Mouse (Mus musculus) thymus, postnatal 4 days (tissue): ENCODE measurements at regions not wholly inside any gene's neighbourhood (a gene's known extent, or its start where the extent isn't known, plus 50 kb on each side); places are given as distances from the start of the nearest gene placed in this dataset.

Experiments
- DNase-seq: peaks from one replicate; pipeline ENCODE4 v3.0.0; 2021

DNA sequence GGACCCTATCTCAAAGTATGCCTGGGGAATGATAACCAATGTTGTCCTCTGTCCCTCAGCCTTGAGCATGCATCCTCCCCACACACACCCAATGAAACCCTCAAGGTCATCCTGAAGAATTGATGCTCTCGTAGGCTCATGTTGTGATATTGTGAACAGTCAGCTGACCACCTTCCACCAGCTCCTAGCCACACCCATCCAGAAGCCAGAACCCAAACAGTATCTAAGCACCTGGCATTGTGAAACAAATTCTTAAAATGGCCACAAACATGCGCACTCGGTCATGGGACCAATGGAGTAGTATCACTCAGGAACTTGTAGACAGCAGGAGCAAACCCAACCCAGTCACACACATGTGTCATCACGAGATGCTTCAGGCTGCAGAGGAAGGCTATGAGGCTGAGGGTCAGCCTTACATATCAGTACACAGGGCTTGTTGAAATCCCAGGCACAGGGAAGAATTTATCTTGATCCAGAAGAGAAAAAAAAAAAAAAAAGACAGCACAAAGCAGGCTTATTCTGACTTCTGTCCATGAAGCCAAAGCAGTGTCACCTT, 307.4 kb upstream of the Pabpc6 start:
- no peak for DNase-seq

DNA sequence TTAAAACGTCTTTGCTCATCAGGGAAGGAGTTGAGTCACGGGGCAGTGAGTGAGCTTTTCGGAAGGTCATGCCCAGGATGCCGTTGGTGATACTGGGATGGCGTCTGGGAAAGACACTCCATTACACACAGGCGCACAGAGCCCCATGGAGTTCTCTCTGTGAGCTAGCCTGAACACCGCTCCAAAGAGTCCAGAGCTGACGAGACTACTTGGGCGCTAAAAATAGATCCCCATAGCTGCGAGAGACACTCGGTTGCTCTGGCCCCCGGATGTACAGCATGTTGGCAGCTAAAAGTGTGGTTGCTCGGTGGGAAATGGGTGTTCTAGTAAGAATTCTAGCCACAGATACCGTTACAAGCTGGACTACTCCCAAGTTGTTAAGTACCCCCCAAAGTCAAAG, 306.5 kb upstream of the Pabpc6 start:
- DNase-seq: no peak

DNA sequence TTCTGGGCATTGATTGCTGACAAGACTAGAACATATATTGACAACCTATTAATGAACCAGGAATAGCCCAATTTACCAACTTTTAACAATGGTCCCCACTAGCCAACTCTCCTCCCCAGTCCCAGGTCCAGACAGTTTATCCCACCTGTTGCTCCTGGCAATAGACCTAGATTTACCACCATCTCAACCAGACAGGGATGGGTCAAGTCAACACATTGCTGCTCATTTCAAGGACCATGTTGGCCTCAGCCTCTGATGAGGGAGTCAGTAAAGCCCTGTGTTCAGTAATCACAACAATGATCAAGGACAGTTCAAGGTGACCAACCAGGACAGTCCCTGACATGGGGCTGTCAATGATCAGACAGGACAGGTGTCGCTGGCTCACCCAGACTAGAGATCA, 305.6 kb upstream of the Pabpc6 start:
- no peak for DNase-seq

DNA sequence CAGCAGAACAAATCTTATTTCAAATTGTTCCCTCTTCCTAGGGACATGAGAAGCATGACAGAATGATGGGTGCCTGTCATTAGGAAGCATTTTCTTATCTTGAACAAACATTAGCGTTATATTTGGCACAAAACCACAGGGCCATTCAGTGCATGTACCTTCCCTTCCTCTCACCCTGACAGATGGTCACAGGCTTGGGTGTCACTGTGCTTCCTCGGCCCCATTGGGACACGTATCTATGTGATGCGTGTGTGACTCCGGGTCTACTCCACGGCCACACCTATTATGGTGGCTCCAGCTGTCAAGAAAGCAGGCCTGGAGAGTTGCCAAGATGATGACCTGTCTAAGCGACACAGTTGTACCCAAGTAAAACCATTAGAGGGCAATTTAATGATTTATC, 298.5 kb upstream of the Pabpc6 start:
- DNase-seq: no peak

DNA sequence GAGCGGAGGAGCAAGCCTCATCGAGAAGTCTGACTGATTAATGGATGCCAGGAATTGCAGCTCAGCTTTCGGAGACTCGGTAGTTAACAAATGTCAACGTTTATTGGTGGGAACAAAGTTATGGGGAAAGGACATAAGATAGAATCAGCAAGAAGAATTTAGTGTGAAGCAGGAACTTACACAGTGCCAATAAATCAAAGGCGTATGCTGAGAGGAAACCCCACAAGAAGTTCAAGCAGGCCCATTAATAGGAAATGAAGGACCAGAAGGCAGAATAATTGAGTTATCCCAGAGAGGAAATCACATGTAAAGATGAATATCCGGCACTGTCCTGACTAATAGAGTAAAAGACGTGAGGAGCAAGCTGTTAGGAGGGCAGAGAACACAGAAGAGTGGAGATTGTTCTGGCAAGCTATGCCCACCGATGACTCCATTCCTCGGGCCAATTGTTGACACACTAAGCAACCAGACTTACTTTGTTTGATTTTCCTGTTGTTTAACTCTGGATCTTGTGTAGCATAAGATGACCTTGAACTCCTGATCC, 293.4 kb upstream of the Pabpc6 start:
- no peak for DNase-seq

DNA sequence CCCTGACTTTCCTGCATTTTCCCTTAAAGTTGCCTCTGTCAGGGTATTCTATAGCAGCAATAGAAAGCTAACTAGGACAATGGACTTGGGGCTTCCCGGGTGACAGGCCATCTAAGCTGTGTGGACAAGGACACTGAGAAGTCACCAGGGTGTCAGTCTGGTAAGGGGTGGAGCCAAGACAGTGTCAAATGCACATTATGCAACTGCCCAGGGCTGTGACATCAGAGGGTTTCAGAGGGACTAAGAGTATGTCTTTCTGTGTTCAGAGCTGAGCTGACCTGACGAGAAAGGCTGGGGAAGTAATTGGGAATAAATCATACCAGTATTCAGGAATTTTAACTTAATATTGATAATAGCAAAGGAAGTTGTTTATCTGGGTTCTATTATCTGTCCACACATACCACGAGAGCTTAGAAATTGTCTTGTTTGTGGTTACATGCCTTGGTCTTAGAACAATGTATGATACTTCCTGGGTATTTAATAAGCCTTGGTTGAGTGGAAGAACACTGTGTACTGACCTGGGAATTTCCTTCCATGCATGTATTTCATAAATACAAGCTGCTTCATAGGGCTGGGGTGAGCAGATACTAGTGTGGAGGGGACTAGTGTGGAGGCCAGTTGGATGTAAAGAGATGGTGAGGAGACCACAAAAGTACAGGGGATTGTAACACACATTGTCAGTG, 279.6 kb upstream of the Pabpc6 start:
- no peak for DNase-seq

DNA sequence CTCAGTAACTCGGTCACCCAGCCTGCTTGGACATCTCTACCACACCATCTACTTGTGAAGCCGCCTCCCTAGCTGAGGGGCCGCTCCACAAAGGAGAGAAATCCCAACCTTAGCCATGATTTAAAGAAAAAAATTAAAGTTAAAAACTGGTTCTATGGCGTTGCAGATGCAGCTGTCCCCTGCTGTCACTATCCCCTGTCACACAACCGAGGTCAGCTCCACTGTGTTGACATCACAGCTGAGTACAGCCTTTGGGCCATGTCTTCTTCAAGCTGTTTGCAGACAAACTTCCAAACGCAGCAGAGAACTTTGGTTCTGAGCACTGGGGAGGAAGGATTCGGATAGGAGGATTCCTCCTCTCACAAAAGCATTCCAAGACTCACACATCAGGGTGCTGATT, 278.1 kb upstream of the Pabpc6 start:
- DNase-seq: no peak

DNA sequence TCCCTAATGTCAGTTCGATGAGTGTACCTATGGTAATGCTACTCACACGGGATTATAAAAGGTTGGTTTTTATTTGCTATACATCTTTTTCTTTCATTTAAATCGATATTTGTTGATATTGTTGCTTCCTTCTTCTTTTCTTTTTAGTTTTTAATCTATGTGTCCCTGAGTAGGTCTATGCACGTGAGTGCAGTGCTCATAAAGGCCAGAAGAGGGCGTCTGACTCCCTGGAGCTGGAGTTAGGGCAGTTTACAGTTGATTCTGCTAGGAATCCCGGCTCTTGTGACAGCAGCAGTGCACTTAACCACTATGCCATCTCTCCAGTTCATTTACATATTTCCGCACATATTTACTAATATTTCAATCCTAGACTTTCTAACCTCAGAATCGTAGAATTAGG, 275.0 kb upstream of the Pabpc6 start:
- DNase-seq: peak; percentile 32

DNA sequence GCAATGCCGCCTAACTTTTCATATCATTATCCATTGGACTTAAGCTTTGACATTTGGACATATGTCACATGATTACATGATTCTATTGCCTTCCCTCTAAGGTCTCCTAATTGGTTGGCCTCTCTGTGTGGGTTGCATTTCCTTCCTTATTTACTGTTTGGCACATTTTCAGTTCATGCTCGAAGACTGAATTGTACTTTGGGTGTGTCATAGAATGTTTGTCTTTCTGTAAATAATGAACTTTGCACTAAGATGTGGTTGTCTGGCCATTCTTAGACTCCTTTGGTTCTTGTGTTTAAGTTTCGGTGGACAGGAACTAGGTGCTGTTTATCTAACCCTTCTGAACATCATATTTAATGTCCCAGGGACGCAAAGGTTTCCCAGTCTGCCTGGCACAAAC, 272.7 kb upstream of the Pabpc6 start:
- DNase-seq: no peak

DNA sequence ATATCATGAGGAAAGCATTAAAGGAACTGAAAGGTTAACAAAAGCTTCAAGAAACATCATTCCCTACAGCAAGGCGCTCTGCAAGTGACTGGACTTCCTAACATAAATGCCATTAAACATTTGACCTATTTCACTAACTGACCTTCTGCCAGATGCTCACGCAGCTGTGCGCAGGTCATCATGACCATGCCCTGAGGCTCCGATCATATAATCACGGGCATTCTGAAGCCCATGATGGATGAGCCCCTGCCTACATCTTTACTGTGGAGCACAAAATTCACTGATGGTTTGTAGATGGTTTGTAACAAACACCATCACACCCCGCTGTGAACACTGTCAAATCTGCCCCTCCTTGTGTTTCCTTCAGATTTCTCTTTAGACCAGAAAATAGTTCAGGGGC, 270.1 kb upstream of the Pabpc6 start:
- DNase-seq: no peak

DNA sequence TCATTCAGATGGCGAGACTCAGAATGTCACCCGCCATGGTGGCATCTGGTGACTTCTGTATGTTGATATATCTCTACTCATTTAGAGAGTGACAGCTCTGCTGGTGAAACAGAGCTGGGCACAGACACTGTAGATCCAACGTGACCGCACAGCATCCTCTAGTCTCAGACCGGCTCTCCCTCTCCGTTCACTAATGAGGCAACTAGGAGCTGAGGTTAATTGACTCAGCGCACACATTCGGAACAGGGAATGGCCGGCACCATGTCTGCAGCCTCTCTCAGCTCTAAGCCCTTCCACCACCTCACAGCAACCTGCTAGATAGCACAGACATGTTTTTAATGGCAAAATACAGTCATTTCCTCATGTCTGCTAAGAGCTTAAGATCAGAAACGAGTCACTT, 268.9 kb upstream of the Pabpc6 start:
- no peak for DNase-seq

DNA sequence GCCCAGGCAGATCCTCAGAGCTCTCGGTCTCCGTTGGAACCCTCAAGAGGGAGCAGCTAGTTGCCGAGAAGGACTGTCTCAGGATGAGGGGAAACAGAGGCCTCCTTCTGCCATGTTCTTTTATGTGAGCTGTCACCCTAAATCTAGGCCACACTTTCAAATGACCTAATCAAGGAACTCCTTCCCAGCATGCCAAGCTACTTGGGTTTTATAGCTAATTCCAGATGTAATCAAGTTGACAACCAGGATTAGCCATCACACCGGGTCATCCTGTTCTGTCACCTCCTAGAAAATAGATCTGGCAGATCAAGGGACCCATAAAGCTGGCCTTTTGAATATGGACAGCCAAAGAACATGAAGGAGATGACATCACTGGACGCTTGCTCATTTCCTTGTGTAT, 267.7 kb upstream of the Pabpc6 start:
- no peak for DNase-seq

DNA sequence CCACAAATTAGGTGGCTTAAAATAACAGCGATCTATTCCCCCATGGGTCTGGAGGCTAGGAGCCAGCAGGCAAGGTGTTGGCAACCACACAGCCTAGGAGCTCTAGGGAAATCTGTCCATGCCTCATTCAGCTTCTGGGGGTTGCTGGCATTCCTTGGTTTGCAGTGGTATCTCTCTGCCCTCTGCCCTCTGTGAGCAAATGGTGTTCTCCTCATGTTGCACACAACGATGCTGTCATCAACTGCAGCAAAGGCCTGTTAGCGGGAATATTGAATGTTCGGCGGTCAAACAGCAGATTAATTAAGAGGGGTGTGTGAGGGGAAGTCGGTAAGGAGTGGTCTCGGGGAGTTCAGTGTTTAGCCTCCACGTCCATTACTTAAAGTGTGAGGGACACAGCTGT, 262.7 kb upstream of the Pabpc6 start:
- DNase-seq: no peak

DNA sequence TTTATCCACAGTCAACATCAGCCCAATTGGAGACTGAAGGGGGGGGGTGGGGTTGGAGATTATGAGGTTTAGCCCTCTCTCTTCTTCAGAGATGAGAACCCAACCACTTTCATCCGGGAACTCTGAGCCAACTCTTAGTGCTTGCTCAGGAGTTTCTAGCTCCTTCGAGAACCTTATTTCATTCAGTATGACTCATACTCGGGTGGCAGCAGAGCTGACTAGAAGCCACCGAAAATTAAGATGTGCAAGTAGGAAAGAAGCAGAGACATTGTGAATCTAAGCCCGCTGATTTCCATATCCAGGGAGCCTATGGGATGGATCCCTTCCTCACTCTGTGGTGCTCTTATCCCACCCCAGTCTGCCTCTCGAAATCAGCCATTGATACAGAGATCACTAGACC, 262.0 kb upstream of the Pabpc6 start:
- DNase-seq: no peak

DNA sequence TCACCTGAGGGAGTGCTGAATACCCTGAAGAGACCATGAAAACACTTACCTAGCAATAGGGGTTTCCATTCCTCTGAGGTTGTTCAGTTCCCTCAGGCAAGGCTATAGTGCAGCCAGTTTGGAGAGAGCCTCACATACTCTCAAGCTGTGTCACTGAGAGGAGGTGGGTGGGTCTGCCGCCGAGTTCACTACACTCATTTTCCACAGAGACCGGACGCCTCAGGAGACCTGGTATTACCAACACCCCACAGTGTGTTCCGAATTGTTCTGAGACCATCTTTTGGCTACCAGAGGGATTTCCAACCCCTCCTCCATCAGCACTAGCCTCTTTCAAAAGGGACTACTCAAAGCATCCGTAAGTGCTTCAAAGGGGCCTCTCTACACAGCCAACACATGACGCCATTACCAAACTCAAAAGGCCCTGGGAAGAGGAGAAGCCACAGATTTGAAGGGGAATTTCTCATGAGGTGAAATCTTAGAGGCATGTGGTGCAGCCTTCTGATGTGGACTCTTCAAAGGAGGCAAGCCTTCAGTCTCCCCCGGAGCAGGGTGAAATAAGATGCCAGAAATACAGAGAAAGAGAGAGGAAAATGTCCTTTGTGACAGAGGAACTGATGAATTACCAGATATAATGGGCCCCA, 260.1 kb upstream of the Pabpc6 start:
- no peak for DNase-seq

DNA sequence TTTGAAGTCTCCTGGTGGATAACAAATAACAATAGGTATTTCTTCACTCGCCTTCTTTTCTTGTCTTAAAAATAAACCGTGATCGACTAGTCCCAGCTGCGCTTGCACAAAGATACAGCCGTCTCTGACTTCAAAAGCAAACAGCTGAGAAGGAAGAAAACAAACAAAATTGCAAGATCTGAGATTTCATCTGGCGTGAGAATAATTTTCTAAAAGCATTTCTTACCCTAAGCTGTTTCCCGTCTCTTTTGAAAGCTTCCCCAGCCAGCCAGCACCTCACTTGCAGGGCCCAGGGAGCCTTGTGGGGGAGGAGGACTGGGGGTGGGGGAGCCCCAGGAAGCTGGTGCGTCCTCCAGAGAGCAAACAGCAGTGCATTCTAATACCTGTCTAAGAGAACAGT, 258.2 kb upstream of the Pabpc6 start:
- DNase-seq: peak; percentile 30

DNA sequence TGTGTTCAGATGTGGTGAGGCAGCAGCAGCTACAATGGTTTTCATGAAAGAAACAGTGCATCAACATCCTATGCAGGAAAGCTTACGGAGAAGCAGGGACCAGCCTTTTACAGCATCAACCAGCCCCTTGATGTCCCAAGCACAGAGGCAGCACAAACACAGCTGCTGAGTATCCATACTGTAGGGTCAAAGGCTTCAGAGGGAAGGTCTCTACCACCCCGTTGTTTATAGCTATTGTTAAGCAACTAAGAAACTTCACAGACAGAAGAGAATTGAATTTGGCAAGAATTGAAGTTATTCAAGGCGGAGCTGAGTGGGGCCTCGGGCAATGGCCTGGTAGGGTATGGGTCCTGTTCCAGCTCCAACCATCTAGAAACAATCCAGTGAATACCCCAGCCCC, 256.8 kb upstream of the Pabpc6 start:
- DNase-seq: no peak

DNA sequence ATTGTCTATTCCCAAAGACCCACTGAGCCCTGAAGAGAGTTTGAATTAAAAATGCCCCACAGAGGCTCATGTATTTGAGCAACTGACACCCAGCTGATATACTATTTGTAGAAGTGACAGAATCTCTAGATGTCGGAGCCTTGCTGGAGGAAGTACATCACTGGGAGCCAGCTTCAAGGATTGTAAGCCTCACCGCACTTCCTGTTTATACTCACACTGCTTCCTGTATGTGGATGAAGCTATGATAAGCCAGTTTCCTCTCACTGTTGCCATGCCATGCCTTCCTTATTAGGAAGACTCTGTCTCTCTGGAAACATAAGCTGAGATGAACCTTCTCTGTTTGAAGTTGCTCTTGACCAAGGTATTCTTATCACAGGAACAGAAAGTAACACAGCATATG, 251.8 kb upstream of the Pabpc6 start:
- DNase-seq: no peak

DNA sequence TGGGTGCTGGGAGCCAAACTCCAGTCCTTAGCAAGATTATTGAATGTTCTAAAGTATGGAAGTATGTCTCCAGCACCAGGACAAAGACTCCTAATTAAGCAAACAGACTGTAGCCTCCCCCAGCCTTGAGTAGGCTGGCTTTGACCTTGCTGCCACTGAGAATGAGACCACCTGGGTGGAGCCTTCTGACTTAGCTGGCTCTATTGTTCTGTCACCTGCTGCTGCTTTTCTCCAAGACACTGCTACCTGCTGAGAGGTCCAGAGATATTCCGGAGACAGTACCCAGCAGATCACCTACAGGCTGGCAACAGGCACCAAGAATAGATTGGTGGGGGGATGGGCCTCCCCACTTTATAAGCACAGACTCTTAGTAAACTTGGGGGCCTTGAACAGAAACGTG, 247.5 kb upstream of the Pabpc6 start:
- no peak for DNase-seq

DNA sequence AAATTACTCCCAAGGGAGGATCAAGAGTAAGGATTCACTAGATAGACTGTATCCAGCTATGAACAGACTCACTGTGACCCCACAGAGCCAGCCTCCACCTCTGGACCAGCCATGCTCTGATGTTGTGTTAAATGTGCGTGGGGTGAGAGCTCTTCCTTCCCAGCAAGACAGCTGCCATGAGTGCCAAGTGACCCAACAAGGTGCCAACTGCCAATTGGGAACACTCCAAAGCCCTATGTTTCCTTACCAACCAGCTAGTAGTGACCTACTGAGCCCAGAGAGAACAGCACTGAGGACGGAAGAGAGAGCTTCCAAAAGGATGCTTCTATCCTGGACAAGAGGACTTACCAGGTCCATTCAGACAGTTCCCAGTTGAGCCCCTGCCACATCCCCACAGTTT, 241.3 kb upstream of the Pabpc6 start:
- DNase-seq: no peak

DNA sequence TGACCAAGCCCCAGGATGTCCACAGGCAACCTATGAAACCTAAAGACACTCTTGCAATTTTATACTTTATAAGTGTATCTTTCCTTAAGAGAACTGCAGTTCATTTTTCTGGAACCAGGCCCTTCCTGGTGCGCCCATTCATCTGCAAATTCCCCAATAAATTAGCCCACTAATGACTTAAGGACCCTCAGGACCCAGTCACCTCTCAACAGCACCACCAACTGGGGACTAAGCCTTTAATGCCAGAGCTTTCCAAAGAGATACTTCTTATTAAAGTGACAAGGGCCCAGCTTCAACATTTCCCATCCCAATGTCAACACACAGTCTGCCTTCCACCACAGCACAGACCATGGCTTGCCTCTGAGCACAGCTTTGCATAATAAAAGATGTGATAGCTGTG, 237.6 kb upstream of the Pabpc6 start:
- no peak for DNase-seq

DNA sequence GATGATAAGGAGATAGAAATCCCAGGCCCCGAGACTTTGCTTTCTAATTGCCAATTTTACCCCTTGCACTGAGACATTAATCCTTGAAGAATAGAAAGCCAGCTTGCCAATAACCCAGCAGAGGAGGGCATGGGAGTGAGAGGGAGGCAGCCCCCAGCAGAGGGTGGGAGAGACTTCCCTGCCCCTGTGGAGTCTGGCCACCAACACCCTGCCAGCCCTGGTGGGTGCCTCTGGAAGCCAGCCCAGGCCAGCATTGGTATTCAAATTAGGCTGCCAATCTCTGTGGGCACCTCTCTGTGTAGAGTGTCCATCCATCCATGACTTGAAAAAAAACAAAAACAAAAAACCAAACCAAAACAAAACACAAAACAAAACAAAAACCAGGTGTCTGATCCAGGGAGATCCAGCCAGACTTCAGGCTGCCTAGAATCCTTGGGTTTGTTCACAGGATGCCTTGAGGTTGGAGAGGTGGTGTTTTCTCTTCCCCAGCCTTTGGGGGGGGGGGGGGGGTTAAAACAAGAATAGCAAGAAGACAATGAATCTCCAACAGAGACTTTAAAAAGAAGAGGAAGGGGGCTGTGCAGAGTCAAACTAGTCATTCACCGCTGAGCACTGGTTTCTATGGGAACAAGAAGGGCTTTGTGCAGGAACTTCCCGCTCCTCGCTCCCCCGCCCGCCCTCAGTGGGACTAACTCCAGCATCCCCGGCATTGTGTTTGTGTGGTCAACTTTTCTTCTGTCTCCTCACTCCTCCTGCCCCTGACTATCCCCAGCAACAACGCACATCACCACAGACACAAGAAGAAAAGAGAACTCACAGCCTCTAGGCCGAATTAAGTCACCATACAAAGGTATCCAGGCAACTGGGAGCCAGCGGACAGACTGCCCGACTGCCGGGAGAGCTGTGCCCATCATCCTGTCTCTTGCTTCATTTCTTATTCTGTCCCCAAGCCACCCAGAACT, 236.3 kb upstream of the Pabpc6 start:
- no peak for DNase-seq

DNA sequence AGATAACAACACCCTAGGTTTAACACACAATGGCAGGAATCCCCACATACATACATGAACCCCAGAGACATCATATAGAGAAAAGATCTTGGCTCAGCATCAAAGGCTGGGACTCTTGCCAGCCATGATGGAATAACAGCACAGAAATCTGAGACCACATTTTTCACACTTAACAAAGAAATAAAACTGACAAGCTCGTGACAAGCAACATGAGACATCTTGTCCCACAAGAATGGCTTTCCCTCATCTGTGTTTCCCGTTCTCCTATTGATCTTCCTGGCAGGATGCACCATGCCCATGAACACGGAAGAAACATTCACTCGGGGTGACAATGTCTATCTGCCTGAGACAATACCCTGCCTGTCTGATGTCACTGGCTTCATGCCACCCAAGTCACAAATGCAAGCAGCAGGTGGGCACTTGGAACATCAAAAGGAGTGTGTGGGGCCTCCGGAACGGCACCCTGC, 235.0 kb upstream of the Pabpc6 start:
- no peak for DNase-seq
